Mouse (Mus musculus): ENCODE data around the gene Utp18.

Gene Utp18

DNA sequence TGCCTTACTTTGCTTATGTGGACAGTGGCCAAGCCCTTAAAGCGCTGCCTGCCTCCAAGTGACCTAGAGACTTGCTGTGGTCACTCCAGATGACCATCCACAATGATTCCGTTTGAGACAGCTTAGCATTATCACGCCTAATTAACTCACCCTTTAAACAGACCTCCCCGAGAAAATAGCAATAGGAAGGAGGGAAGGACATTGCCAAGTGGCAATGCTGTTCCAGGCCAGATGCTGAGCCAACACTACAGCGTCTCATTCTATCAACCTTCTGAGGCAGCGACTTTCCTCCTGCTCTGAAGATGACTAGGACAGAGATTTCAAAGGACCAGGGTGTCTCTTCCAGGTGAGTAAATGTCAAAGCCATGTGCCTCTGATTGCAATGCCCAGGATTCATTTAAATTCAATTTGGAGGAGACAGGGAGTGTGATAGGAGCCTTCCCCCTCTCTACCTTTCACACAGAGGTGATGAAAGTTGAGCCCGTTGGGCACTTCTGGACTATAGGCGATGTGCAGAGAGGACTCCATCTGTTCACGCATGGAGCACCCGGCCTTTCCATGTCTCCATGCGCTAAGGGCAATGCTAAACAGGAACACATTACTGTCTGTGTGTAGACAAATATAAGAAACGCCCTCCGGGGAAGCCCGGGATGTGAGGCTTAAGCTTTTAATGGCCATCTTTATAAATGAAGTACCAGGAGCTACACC, 56.8 kb downstream of the Utp18 start:
- DNase-seq, result no peak

DNA sequence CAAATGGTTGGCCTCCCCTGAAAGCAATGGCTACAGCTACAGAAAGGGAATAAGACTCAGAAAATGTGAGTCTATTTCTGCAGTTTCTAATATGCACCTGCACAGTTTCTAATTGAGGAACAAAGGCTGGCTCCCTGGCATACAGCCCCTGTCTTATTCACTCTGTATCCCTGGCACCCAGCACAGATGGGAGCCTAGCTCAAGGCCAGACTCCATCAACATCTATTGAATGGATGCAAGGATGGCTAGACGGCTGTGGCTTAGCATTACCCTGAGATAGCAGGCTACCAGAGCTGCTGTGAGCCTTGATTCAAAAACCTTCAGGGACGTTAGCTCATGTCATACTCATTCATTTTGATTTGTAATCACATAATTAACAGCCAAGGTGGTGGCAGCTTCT, 63.3 kb downstream of the Utp18 start:
- no peak for DNase-seq

DNA sequence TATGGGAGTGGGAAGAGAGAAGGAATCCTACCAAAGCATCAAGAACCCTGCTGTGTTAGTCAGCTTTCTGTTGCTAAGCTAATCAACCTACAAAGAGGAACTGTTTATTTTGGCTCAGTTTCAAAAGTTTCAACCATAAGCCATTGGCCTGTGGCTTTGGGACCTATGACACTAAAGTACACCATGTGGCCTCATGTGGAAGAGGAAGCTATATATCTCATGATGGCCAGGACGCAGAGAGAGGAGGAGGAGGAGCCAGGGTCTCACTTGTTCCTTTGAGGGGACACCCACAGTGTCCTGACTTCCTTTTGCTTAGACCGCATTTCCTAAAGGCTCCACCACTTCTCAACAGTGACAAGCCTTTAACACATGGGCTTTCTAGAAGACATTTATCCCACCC, 64.0 kb downstream of the Utp18 start:
- no peak for DNase-seq

DNA sequence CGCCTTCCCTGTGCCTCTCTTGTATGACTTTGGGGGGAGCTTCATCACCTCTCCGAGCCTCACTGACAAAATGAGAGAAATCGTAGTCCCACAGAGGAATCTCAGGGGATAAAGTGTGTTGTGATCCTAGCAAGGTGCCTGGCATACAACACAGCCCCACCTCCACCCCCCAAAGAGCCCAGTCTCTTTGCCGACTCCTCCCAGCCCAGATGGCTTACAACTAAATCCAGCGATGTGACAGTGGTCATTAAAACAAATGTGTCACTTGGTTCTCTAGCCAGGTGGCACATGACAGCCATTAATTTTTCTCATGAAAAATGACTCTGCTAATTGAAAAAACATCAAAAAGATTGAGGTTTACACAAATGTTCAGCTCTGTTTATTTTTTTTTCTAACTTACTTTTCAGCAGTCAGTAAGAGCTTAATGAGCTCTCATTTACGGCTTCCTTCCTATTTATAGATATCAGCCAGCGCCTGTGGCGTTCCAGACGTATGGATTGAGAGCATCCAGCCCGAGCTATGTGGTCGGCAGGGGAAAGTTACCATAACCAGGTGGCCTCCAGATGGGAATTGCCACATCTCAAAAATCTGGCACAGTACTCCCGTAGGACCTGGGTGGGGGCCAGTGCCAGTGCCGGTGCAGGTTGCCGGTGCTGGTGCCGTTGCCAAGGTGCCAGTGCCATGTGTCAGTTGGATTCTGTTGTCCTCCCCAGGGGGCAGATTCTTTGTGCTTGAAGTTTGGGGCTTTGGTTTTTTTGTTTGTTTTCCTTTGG, 67.4 kb downstream of the Utp18 start:
- no peak for DNase-seq

DNA sequence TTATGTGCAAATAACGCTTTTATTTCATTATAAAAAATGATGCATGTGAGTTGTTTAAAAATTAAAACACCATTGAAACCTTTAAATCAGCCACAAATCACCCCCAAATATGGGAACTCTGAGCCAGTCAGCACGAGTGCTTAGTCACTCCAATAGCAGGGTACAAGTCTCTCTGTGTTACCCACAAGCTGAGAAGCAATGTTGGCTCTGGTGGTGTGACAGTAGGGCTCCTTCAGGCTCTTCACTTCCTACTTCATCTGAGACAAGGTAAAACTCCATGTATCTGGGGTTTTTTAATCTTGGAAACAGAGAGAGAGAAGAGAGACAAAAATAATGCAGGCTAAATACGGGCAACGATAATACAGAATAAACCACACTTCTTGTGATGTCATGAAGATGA, 72.6 kb downstream of the Utp18 start:
- no peak for DNase-seq

DNA sequence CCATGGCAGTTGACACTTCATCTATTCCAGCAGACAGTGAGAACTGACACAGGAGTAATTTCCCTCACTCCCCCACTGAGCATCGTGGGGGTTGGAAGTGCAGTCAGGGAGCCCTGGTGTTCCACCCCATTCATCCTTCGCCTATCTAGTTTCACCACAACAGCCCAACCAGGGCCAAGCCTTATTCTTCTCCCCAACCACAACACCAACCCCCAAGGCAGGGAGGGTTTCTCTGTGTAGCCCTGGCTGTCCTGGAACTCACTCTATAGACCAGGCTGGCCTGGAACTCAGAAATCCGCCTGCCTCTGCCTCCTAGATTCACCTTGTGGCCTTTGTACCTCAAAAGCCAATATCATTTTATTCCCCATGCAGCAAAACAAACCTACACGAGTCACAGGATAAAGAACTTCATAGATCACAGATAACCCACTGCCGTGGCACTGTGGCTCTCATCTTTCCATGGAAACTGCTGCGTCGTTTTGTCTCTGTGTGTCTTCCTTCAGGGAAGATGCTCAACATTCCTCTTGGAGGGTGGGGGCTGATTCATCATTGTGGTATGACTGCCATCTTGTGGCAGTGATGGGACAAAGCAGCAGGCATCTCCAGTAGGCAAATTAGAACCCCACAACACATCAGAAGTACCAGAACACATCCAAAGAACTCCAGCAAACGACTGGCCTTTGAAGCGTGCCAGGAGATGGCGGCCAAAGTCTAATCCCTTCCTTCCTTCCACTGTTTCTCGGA, 73.3 kb downstream of the Utp18 start:
- DNase-seq, result peak; percentile 24
